Mouse (Mus musculus) midbrain, embryonic 14.5 days (tissue): ENCODE results near the gene Ctnna3. TPM values are rescaled to one million over a fixed set of nuclear protein-coding genes. Genes with fewer than 3 reads are reported as not detected.
"Not testable (repeated sequence)": the region's sequence is repeated elsewhere in the genome, so short reads cannot be mapped to it uniquely, and the experiment has no call there.

Experiments
- ATAC-seq: fragments of 200-750 bp; cut with Nextera tagmentation; 2 replicates; pipeline ENCODE4 v1.8.0; 2017; ENCODE audit warnings: moderate number of reproducible peaks, moderate library complexity; ENCODE audit not compliant: low FRiP score, low TSS enrichment
- DNase-seq: peaks from one replicate; pipeline ENCODE4 v3.0.0-alpha.2; 2015
- H3K27ac ChIP-seq: fragments of 300-500 bp; sonication (generic); replicated peaks from 2 replicates; pipeline ENCODE4 v1.5.1; 2014; ENCODE audit warnings: mild to moderate bottlenecking, low read depth, low read length, moderate library complexity
- H3K27me3 ChIP-seq: fragments of 300-500 bp; sonication (generic); 2 replicates; pipeline ENCODE4 v1.6.1; 2014; ENCODE audit warnings: low read length, control low read depth, mixed read lengths; ENCODE audit not compliant: control insufficient read depth, insufficient read depth
- H3K36me3 ChIP-seq: fragments of 300-500 bp; sonication (generic); 2 replicates; pipeline ENCODE4 v1.6.1; 2014; ENCODE audit warnings: low read length, control low read depth; ENCODE audit not compliant: control insufficient read depth, insufficient read depth
- H3K4me1 ChIP-seq: fragments of 300-500 bp; sonication (generic); 2 replicates; pipeline ENCODE4 v1.6.1; 2014; ENCODE audit warnings: mild to moderate bottlenecking, antibody characterized with exemption, low read length, control low read depth; ENCODE audit not compliant: control insufficient read depth, insufficient read depth
- H3K4me2 ChIP-seq: fragments of 300-500 bp; sonication (generic); 2 replicates; pipeline ENCODE4 v1.6.1; 2014; ENCODE audit warnings: mild to moderate bottlenecking, low read length, moderate library complexity
- H3K4me3 ChIP-seq: fragments of 300-500 bp; sonication (generic); replicated peaks from 2 replicates; pipeline ENCODE4 v1.5.1; 2014; ENCODE audit warnings: low read depth, low read length
- H3K9ac ChIP-seq: fragments of 300-500 bp; sonication (generic); replicated peaks from 2 replicates; pipeline ENCODE4 v1.6.1; 2014; ENCODE audit warnings: mild to moderate bottlenecking, low read length, moderate library complexity
- H3K9me3 ChIP-seq: fragments of 300-500 bp; sonication (generic); 2 replicates; pipeline ENCODE4 v1.6.1; 2016; ENCODE audit warnings: low read length, control low read depth, mixed read lengths; ENCODE audit not compliant: control insufficient read depth
- WGBS: fragments of 180-500 bp; shearing (Covaris S2); extraction: QIAGEN DNeasy Blood & Tissue Kit; methylation state at CpG from one replicate; pipeline ENCODE4 v1.1.7; 2014; 5-methylcytosine and 5-hydroxymethylcytosine counted together
- polyA plus RNA-seq: library from polyadenylated mRNA; unstranded; fragments of >200 nt; fragmentation: Nextera tagmentation; extraction: Ambion mirVana; gene quantifications from 2 replicates; pipeline ENCODE4 v1.2.1, GENCODE M21; 2014

Ctnna3 gene
- polyA plus RNA-seq, 1 experiment from 2014 or later: 1.1 TPM

DNA sequence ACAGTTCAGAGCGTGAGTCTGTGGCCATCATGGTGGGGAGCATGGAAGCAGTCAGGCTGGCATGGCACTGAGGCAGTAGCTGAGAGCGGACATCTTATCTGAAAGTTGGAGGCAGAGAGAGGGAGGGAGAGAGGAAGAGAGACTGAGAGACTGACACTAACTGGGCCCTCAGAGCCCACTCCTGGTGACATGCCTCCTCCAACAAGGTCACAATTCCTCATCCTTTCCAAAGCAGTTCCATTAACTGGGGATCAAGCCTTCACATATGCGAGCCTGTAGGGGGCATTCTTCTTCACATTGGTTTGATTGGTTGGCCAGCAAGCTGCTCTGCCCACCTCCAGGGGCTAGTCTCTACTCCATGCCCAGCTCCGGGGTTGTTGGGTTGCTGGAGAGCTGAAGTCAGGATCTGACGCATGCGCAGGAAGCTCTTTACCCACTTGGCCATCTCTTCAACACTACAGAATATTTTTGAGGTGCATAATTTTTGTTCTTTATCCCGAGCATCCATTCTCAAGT lies 1.4 kb downstream of the Ctnna3 start:
- Histone ChIP-seq H3K9ac (no peak overlapping the region), H3K4me3 (no peak overlapping the region), H3K27me3 (no peaks in the 10 kb centered on the region), H3K36me3 (no peaks in the 10 kb centered on the region), H3K4me2 (no peak overlapping the region), H3K4me1 (no peaks in the 10 kb centered on the region), H3K9me3 (no peaks in the 10 kb centered on the region), H3K27ac (no peak overlapping the region)
- ATAC-seq (no peak), DNase-seq (no peak)
- 89% methylated on average over 7 of the region's 7 CpGs for WGBS

- no peaks in the 10 kb centered on the region for H3K9me3 ChIP-seq
- 96% methylated on average over 8 of the region's 8 CpGs for WGBS
- no peak overlapping the region for H3K4me3 ChIP-seq
- DNase-seq: no peak
- no peak overlapping the region for H3K9ac ChIP-seq
- ATAC-seq: no peak
- H3K27me3 ChIP-seq: no peaks in the 10 kb centered on the region
- H3K4me2 ChIP-seq: no peak overlapping the region
- no peaks in the 10 kb centered on the region for H3K4me1 ChIP-seq
- H3K36me3 ChIP-seq: no peaks in the 10 kb centered on the region
- H3K27ac ChIP-seq: no peak overlapping the region
Measured at GRCm38 (mm10) chr10:63432099-63432498, 2.2 kb downstream of the Ctnna3 start.

DNA sequence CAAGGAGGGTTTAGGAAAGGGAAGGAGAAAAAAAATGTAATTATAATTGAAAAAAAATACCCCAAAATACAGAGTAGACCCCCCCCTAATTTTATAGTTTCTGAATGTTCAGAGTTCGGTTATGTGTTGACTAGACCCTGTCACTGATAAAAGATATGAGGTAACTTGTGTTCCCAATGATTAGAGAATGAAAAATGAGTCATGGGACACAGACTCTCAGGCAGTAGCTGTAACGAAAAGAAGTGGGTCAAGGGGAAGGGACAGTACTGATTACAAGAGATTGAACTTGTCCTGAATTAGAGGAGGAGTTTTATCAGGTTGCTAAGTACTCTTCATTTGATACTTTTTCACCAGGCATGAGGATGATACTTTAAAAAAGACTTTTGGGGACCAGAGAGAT lies 3.0 kb downstream of the Ctnna3 start:
- H3K9me3 ChIP-seq: no peaks in the 10 kb centered on the region
- no peaks in the 10 kb centered on the region for H3K36me3 ChIP-seq
- no peaks in the 10 kb centered on the region for H3K4me1 ChIP-seq
- no peak overlapping the region for H3K27ac ChIP-seq
- ATAC-seq: no peak
- no peak overlapping the region for H3K4me3 ChIP-seq
- no peak overlapping the region for H3K9ac ChIP-seq
- 79% methylated on average over 2 of the region's 2 CpGs for WGBS
- no peaks in the 10 kb centered on the region for H3K27me3 ChIP-seq
- no peak for DNase-seq
- no peak overlapping the region for H3K4me2 ChIP-seq

DNA sequence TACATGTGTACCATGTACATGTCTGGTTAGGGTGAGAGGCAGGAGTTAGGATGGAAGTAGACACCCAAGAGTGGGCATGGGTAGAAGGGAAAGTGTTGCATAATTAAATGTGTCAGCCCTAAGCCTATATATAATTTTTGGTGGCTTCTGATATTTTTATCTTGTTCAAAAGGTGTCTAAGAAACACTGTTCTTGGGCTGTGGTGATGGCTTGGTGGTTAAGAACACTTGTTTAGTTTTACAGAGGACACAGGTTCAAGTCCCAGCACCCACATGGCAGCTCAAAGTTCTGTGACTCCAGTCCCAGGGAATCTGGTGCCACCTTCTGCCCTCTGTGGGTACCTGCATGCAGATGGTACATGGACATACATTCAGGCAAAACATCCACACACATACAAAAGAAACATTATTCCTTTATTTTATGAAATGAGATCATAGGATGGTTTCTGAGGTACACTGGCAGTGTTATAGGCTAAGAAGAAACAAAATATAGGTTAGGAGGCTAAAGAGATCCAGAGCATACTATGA lies 8.9 kb downstream of the Ctnna3 start:
- no peak overlapping the region for H3K9ac ChIP-seq
- no peaks in the 10 kb centered on the region for H3K9me3 ChIP-seq
- DNase-seq (no peak), ATAC-seq (no peak)
- no peak overlapping the region for H3K27ac ChIP-seq
- H3K4me3 ChIP-seq: no peak overlapping the region
- no peaks in the 10 kb centered on the region for H3K36me3 ChIP-seq
- H3K27me3 ChIP-seq: no peaks in the 10 kb centered on the region
- H3K4me1 ChIP-seq: no peaks in the 10 kb centered on the region
- no peak overlapping the region for H3K4me2 ChIP-seq

- H3K36me3 ChIP-seq: no peaks in the 10 kb centered on the region
- ATAC-seq (no peak), DNase-seq (no peak)
- H3K27me3 ChIP-seq: no peaks in the 10 kb centered on the region
- WGBS: 74% methylated on average over 7 of the region's 7 CpGs
- H3K9me3 ChIP-seq: no peaks in the 10 kb centered on the region
- no peak overlapping the region for H3K4me3 ChIP-seq
- no peaks in the 10 kb centered on the region for H3K4me1 ChIP-seq
- H3K27ac ChIP-seq: no peak overlapping the region
- H3K4me2 ChIP-seq: no peak overlapping the region
- H3K9ac ChIP-seq: no peak overlapping the region
Measured at GRCm38 (mm10) chr10:63439694-63440228, 9.9 kb downstream of the Ctnna3 start.

DNA sequence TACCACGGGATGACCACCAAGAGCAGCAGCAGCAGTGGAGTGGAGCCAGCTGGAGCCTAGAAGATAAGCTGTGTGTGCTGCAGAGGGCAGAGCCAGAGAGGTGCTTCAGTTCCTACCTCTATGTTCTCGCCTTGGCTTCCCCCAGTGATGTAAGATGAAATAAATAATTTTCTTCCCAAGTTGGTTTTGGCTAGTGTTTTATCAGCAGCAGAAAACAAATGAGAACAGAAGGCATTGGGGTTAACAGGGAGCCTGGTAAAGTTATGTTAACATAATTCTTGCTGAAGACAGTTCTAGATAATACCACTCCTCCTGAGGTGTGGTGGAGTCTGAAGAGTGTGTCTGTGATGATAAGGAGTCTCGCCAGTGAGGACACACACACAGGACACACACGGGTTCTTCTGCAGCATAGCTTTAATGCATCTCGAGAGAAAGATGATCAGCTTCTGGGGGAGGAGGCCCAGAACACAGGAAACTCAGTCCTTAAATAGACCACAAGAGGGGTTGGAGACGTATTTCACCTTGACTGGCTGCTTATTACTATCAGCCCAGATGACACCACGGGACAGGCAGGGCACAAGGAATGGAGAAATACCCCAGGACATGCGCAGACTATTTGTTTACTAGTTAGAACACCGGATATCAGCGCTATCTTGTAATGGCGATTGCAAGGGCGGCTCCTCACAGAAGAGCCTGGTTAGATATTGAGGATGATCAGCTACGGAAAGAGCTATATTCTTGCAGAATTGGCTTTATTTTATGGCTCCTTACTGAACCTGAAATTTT lies 14.9 kb downstream of the Ctnna3 start:
- not testable (repeated sequence) for H3K36me3 ChIP-seq, ATAC-seq, H3K4me3 ChIP-seq, H3K9ac ChIP-seq, DNase-seq, H3K27ac ChIP-seq, H3K9me3 ChIP-seq, H3K27me3 ChIP-seq, H3K4me1 ChIP-seq, H3K4me2 ChIP-seq
- WGBS: 90% methylated on average over 13 of the region's 13 CpGs

DNA sequence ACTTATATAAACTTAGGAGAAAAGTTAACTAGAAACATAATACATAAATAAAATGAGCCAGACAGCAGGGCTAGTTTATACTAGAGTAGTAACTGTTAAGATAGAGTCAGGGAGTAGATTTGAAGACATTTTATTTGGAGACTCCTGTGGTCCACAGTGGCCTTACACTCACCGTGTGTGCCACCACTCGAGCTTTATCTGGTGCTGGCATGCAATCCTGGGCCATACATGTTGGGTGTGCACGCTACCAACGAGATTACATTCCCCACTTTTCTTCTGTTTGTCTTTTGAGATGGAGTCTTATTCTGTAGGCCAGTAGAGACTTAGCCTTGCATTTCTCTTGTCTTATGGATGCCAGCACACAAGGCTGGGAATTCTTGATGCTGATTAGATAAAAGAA lies 24.0 kb downstream of the Ctnna3 start:
- H3K27ac ChIP-seq: no peak overlapping the region
- H3K9me3 ChIP-seq: no peaks in the 10 kb centered on the region
- no peak overlapping the region for H3K4me3 ChIP-seq
- no peak for DNase-seq
- no peaks in the 10 kb centered on the region for H3K36me3 ChIP-seq
- H3K4me2 ChIP-seq: no peak overlapping the region
- ATAC-seq: no peak
- H3K4me1 ChIP-seq: no peaks in the 10 kb centered on the region
- H3K9ac ChIP-seq: no peak overlapping the region
- 92% methylated on average over 4 of the region's 4 CpGs for WGBS
- H3K27me3 ChIP-seq: no peaks in the 10 kb centered on the region

- Histone ChIP-seq H3K9ac (no peak overlapping the region), H3K4me2 (no peak overlapping the region), H3K4me3 (no peak overlapping the region), H3K9me3 (no peaks in the 10 kb centered on the region), H3K27me3 (no peaks in the 10 kb centered on the region), H3K27ac (0 out of 2 replicates have a peak overlapping the region, but pooled peaks have one; percentile 20), H3K36me3 (no peaks in the 10 kb centered on the region), H3K4me1 (no peaks in the 10 kb centered on the region)
- WGBS: 31% methylated on average over 8 of the region's 8 CpGs
- ATAC-seq (peak; percentile 57), DNase-seq (peak; percentile 72)
Measured at GRCm38 (mm10) chr10:63455110-63455878, 25.4 kb downstream of the Ctnna3 start.
